Mouse (Mus musculus) activated CD4-positive, CD25-positive, alpha-beta regulatory T cell, adult 4 months (primary cell): Measurements from ENCODE around the gene Slco1c1. TPM values are rescaled to one million over a fixed set of nuclear protein-coding genes. Genes with fewer than 3 reads are reported as not detected.
"Not testable (repeated sequence)": the region's sequence is repeated elsewhere in the genome, so short reads cannot be mapped to it uniquely, and the experiment has no call there.

ENCODE experiments used
- ATAC-seq: one replicate; pipeline ENCODE4 v1.8.0; 2017
- polyA plus RNA-seq, 2 experiments: library from polyadenylated mRNA; unstranded; fragments of 100-300 nt; shearing (Covaris generic); gene quantifications; one replicate each; pipeline ENCODE4 v1.2.1; 2017

Gene Slco1c1
- polyA plus RNA-seq, 2 experiments from 2014 or later: 0.17 TPM; not detected in 1

- no peak for ATAC-seq
Observed at GRCm38 (mm10) chr6:141590002-141590401, 65.8 kb downstream of the Slco1c1 start.

GRCm38 (mm10) chr6:141590598-141591200, 66.5 kb downstream of the Slco1c1 start:
- not testable (repeated sequence) for ATAC-seq

GRCm38 (mm10) chr6:141596081-141596480, 71.9 kb downstream of the Slco1c1 start:
- ATAC-seq: no peak

- no peak for ATAC-seq
Observed at GRCm38 (mm10) chr6:141597037-141597436, 72.9 kb downstream of the Slco1c1 start.

DNA sequence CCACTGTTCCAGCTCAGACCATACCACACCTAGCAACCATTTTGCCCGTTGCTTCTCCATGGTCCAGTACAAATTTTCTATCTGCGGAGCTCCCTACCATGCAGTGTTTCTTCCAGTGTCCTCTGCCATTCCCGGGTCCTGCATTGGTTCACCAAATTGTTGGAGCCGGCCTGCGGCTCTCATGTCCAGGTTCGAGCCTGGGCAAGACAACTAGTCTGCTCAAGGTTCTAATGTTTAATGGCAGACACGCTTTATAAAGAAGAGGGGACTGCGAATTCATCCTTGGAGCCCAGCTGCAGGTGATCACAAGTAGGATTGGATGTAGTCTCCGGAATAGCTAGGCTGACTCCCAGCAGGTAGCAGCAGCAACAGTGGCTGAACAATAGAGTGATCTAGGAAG, 76.8 kb downstream of the Slco1c1 start:
- ATAC-seq: no peak

DNA sequence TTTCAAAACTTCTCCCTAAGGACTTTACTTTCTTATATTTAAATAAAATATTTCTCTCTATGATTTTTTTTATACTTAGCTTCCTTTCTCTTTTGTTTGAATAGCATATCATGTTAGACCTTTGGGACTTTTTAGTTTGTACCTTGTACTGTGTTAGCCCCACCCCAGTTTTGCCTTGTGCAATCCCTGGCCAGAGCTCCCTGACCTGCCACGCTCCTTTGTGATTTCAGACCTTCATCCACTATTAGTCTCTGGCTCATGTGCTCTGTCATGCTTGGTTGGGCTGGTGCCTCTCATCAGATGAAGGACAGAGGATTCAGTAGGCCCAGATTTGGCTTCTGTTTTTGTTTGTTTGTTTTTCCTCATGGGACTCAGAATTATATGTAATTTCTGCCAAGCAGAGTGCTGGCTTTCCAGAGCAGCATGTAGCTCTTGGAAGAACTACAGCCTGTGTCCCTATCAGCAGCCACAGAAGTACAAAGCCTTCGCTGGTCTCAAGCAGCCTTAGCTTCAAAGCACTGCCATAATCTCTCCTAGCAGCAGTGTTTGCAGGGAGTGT, 86.6 kb downstream of the Slco1c1 start:
- ATAC-seq: no peak

DNA sequence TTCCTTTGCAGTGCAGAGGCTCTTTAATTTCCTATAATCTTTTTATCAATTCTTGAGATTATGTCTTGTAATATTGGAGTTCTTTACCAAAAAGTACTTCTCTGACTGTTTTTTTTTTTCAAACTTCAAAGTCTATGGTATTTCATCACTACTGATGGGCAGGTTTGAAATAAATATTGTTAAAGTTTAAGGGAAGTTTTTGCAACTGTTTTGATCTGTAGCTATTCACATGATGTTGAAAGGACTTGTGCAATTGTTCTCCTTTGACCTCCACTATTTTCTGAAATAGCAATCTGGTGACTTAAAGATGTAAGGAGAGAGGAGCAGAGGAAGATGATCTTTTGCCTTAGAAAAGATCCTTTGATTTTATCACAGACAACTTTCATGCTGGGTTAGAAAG, 89.8 kb downstream of the Slco1c1 start:
- no peak for ATAC-seq

- ATAC-seq: no peak
Observed at GRCm38 (mm10) chr6:141615348-141615747, 91.2 kb downstream of the Slco1c1 start.

Other genes with a start within 250 kb of the Slco1c1 start
- not detected for gene Slco1b2, start 105.2 kb downstream of the Slco1c1 start, polyA plus RNA-seq
- not detected for gene Gm5724, start 249.4 kb downstream of the Slco1c1 start, polyA plus RNA-seq